Mouse (Mus musculus): ENCODE data around the gene Pkn3.

- TF ChIP-seq CTCF (IDR thresholded peaks at IDR 0.05; ENCODE audit: extremely low read depth, insufficient read depth, low read length) (no peak), POLR2A (IDR thresholded peaks at IDR 0.05; ENCODE audit: extremely low read depth, insufficient read depth, low read length) (no peak)
Measured at GRCm38 (mm10) chr2:30136458-30136857, 59.0 kb downstream of the Pkn3 start.

Data from cortical plate, adult 2 months (tissue).